Mouse (Mus musculus) midbrain, embryonic 11.5 days (tissue): ENCODE data around the gene Tor1a. TPM values are rescaled to one million over a fixed set of nuclear protein-coding genes. Genes with fewer than 3 reads are reported as not detected.

Source experiments
- ATAC-seq: fragments of 200-750 bp; cut with Nextera tagmentation; 2 replicates; pipeline ENCODE4 v1.8.0; 2017; ENCODE audit warnings: moderate TSS enrichment, moderate library complexity; ENCODE audit not compliant: low FRiP score
- DNase-seq: peaks from one replicate; pipeline ENCODE4 v3.0.0; 2015; ENCODE audit warnings: low spot score; ENCODE audit errors: missing footprints
- H3K27ac ChIP-seq: fragments of 300-500 bp; sonication (generic); 2 replicates; pipeline ENCODE4 v1.5.1; 2014; ENCODE audit warnings: low read depth, low read length
- H3K27me3 ChIP-seq: fragments of 300-500 bp; sonication (generic); 2 replicates; pipeline ENCODE4 v1.6.1; 2014; ENCODE audit warnings: mild to moderate bottlenecking, low read length, moderate library complexity, mixed read lengths; ENCODE audit not compliant: control insufficient read depth, insufficient read depth
- H3K36me3 ChIP-seq: fragments of 300-500 bp; sonication (generic); 2 replicates; pipeline ENCODE4 v1.6.1; 2014; ENCODE audit warnings: mild to moderate bottlenecking, low read length, moderate library complexity, mixed read lengths; ENCODE audit not compliant: control insufficient read depth, insufficient read depth
- H3K4me1 ChIP-seq: fragments of 300-500 bp; sonication (generic); 2 replicates; pipeline ENCODE4 v1.6.1; 2014; ENCODE audit warnings: low read length; ENCODE audit not compliant: control insufficient read depth, insufficient read depth
- H3K4me2 ChIP-seq: fragments of 300-500 bp; sonication (generic); 2 replicates; pipeline ENCODE4 v1.6.1; 2014; ENCODE audit warnings: mild to moderate bottlenecking, moderate library complexity
- H3K4me3 ChIP-seq: fragments of 300-500 bp; sonication (generic); 2 replicates; pipeline ENCODE4 v1.5.1; 2014; ENCODE audit warnings: low read depth, low read length
- H3K9ac ChIP-seq: fragments of 300-500 bp; sonication (generic); 2 replicates; pipeline ENCODE4 v1.6.1; 2014; ENCODE audit warnings: low read length
- H3K9me3 ChIP-seq: fragments of 300-500 bp; sonication (generic); 2 replicates; pipeline ENCODE4 v1.6.1; 2016; ENCODE audit warnings: low read length; ENCODE audit not compliant: control insufficient read depth
- WGBS: fragments of 180-500 bp; shearing (Covaris S2); extraction: QIAGEN DNeasy Blood & Tissue Kit; methylation state at CpG from one replicate; pipeline ENCODE4 v1.1.7; 2014; 5-methylcytosine and 5-hydroxymethylcytosine counted together
- polyA plus RNA-seq: library from polyadenylated mRNA; unstranded; fragments of >200 nt; fragmentation: Nextera tagmentation; extraction: Ambion mirVana; gene quantifications from 2 replicates; pipeline ENCODE4 v1.2.1, GENCODE M21; 2014

Gene Tor1a
- polyA plus RNA-seq, 1 experiment from 2014 or later, result 84.5 TPM

- Histone ChIP-seq H3K27me3 (no peaks in the 10 kb centered on the region; the same call in none of the 2 replicates), H3K4me2 (no peak overlapping the region), H3K9ac (no peak overlapping the region), H3K9me3 (no peaks in the 10 kb centered on the region), H3K4me3 (no peak overlapping the region), H3K27ac (no peak overlapping the region), H3K36me3 (no peaks in the 10 kb centered on the region), H3K4me1 (peaks cover 5% of the 10 kb centered on the region; the same call in 1 of the 2 replicates)
- 24% methylated on average over 14 of the region's 14 CpGs for WGBS
- DNase-seq (peak; percentile 98), ATAC-seq (no peak)
Measured at GRCm38 (mm10) chr2:30927844-30928628, 39.7 kb downstream of the Tor1a start.

GRCm38 (mm10) chr2:30927151-30927781 lies 40.5 kb downstream of the Tor1a start:
- 65% methylated on average over 9 of the region's 9 CpGs for WGBS
- Histone ChIP-seq H3K4me3 (no peak overlapping the region), H3K36me3 (no peaks in the 10 kb centered on the region), H3K27me3 (no peaks in the 10 kb centered on the region; the same call in none of the 2 replicates), H3K27ac (no peak overlapping the region), H3K9me3 (no peaks in the 10 kb centered on the region), H3K4me2 (no peak overlapping the region), H3K9ac (no peak overlapping the region), H3K4me1 (peaks cover 5% of the 10 kb centered on the region; the same call in 1 of the 2 replicates)
- peak; percentile 74 for DNase-seq
- no peak for ATAC-seq

- Histone ChIP-seq H3K4me1 (peaks cover 5% of the 10 kb centered on the region; the same call in 1 of the 2 replicates), H3K9ac (no peak overlapping the region), H3K4me2 (no peak overlapping the region), H3K4me3 (no peak overlapping the region), H3K36me3 (no peaks in the 10 kb centered on the region), H3K27me3 (no peaks in the 10 kb centered on the region; the same call in none of the 2 replicates), H3K27ac (no peak overlapping the region), H3K9me3 (no peaks in the 10 kb centered on the region)
- no peak for ATAC-seq
- 77% methylated on average over 4 of the region's 4 CpGs for WGBS
- peak; percentile 37 for DNase-seq
Measured at GRCm38 (mm10) chr2:30926381-30926780, 41.4 kb downstream of the Tor1a start.

- DNase-seq (peak; percentile 54), ATAC-seq (no peak)
- 73% methylated on average over 4 of the region's 4 CpGs for WGBS
- no peaks in the 10 kb centered on the region; the same call in none of the 2 replicates for H3K27me3 ChIP-seq
- no peak overlapping the region for H3K9ac ChIP-seq
- H3K9me3 ChIP-seq, result no peaks in the 10 kb centered on the region
- no peaks in the 10 kb centered on the region for H3K36me3 ChIP-seq
- H3K4me2 ChIP-seq, result no peak overlapping the region
- no peak overlapping the region for H3K4me3 ChIP-seq
- H3K27ac ChIP-seq, result no peak overlapping the region
- peaks cover 5% of the 10 kb centered on the region; the same call in 1 of the 2 replicates for H3K4me1 ChIP-seq
Measured at GRCm38 (mm10) chr2:30925181-30925580, 42.6 kb downstream of the Tor1a start.

- no peak overlapping the region for H3K9ac ChIP-seq
- DNase-seq (peak; percentile 31), ATAC-seq (no peak)
- H3K27ac ChIP-seq, result no peak overlapping the region
- H3K36me3 ChIP-seq, result no peaks in the 10 kb centered on the region
- H3K4me1 ChIP-seq, result no peaks in the 10 kb centered on the region
- WGBS, result 83% methylated on average over 3 of the region's 3 CpGs
- H3K9me3 ChIP-seq, result no peaks in the 10 kb centered on the region
- no peaks in the 10 kb centered on the region for H3K27me3 ChIP-seq
- no peak overlapping the region for H3K4me2 ChIP-seq
- H3K4me3 ChIP-seq, result no peak overlapping the region
Measured at GRCm38 (mm10) chr2:30923099-30923498, 44.6 kb downstream of the Tor1a start.

- no peaks in the 10 kb centered on the region for H3K27me3 ChIP-seq
- DNase-seq (no peak), ATAC-seq (no peak)
- H3K4me1 ChIP-seq, result no peaks in the 10 kb centered on the region
- 83% methylated on average over 7 of the region's 7 CpGs for WGBS
- no peaks in the 10 kb centered on the region for H3K36me3 ChIP-seq
- no peak overlapping the region for H3K4me2 ChIP-seq
- H3K9me3 ChIP-seq, result no peaks in the 10 kb centered on the region
- H3K4me3 ChIP-seq, result no peak overlapping the region
- H3K27ac ChIP-seq, result no peak overlapping the region
- H3K9ac ChIP-seq, result no peak overlapping the region
Measured at GRCm38 (mm10) chr2:30920216-30920615, 47.5 kb downstream of the Tor1a start.

GRCm38 (mm10) chr2:30918780-30919329 lies 48.9 kb downstream of the Tor1a start:
- ATAC-seq, result no peak
- no peak overlapping the region for H3K27ac ChIP-seq
- WGBS, result 57% methylated on average over 8 of the region's 8 CpGs

GRCm38 (mm10) chr2:30918126-30918525 lies 49.6 kb downstream of the Tor1a start:
- Histone ChIP-seq H3K9ac (no peak overlapping the region), H3K4me3 (no peak overlapping the region), H3K27ac (no peak overlapping the region), H3K9me3 (no peaks in the 10 kb centered on the region), H3K4me2 (no peak overlapping the region), H3K36me3 (no peaks in the 10 kb centered on the region), H3K4me1 (no peaks in the 10 kb centered on the region), H3K27me3 (no peaks in the 10 kb centered on the region)
- ATAC-seq (no peak), DNase-seq (no peak)
- 59% methylated on average over 6 of the region's 6 CpGs for WGBS

More at GRCm38 (mm10) chr2:30918780-30919329, 48.9 kb downstream of the Tor1a start:
- Histone ChIP-seq H3K27me3 (no peaks in the 10 kb centered on the region), H3K4me1 (no peaks in the 10 kb centered on the region), H3K36me3 (no peaks in the 10 kb centered on the region), H3K4me2 (no peak overlapping the region), H3K9me3 (no peaks in the 10 kb centered on the region), H3K9ac (no peak overlapping the region), H3K4me3 (no peak overlapping the region)
- peak; percentile 79 for DNase-seq

GRCm38 (mm10) chr2:30917649-30918048 lies 50.1 kb downstream of the Tor1a start:
- no peak overlapping the region for H3K27ac ChIP-seq
- H3K4me1 ChIP-seq, result no peaks in the 10 kb centered on the region
- no peak overlapping the region for H3K9ac ChIP-seq
- H3K4me2 ChIP-seq, result no peak overlapping the region
- H3K27me3 ChIP-seq, result no peaks in the 10 kb centered on the region
- ATAC-seq, result no peak
- H3K9me3 ChIP-seq, result no peaks in the 10 kb centered on the region
- WGBS, result 95% methylated on average over 7 of the region's 7 CpGs
- DNase-seq, result peak; percentile 56
- no peaks in the 10 kb centered on the region for H3K36me3 ChIP-seq
- no peak overlapping the region for H3K4me3 ChIP-seq
